Mouse (Mus musculus) neural tube, embryonic 11.5 days (tissue): ENCODE results near the gene Mprip. TPM values are rescaled to one million over a fixed set of nuclear protein-coding genes. Genes with fewer than 3 reads are reported as not detected.
A peak's percentile ranks its signal among the peaks of the same experiment; 100 is the strongest.
"Not testable (repeated sequence)": the region's sequence is repeated elsewhere in the genome, so short reads cannot be mapped to it uniquely, and the experiment has no call there.

Experiments
- ATAC-seq: fragments of 200-750 bp; cut with Nextera tagmentation; 2 replicates; pipeline ENCODE4 v1.8.0; 2017; ENCODE audit warnings: moderate number of reproducible peaks, mild to moderate bottlenecking, moderate TSS enrichment, moderate library complexity; ENCODE audit not compliant: insufficient read depth, low FRiP score, low TSS enrichment
- DNase-seq: peaks from one replicate; pipeline ENCODE4 v3.0.0-alpha.2; 2015; ENCODE audit warnings: low spot score
- H3K27ac ChIP-seq: fragments of 300-500 bp; sonication (generic); 2 replicates; pipeline ENCODE4 v1.5.1; 2014; ENCODE audit warnings: low read depth, mild to moderate bottlenecking, low read length
- H3K27me3 ChIP-seq: fragments of 300-500 bp; sonication (generic); 2 replicates; pipeline ENCODE4 v1.6.1; 2014; ENCODE audit warnings: mild to moderate bottlenecking, low read length, mixed read lengths; ENCODE audit not compliant: control insufficient read depth, insufficient read depth
- H3K36me3 ChIP-seq: fragments of 300-500 bp; sonication (generic); 2 replicates; pipeline ENCODE4 v1.6.1; 2014; ENCODE audit warnings: mild to moderate bottlenecking, low read length, moderate library complexity, mixed read lengths; ENCODE audit not compliant: control insufficient read depth, insufficient read depth
- H3K4me1 ChIP-seq: fragments of 300-500 bp; sonication (generic); 2 replicates; pipeline ENCODE4 v1.6.1; 2014; ENCODE audit warnings: low read length, mixed read lengths; ENCODE audit not compliant: control insufficient read depth, insufficient read depth
- H3K4me2 ChIP-seq: fragments of 300-500 bp; sonication (generic); 2 replicates; pipeline ENCODE4 v1.6.1; 2014; ENCODE audit warnings: low read depth, mild to moderate bottlenecking, moderate library complexity
- H3K4me3 ChIP-seq: fragments of 300-500 bp; sonication (generic); 2 replicates; pipeline ENCODE4 v1.5.1; 2014; ENCODE audit warnings: low read depth, low read length
- H3K9ac ChIP-seq: fragments of 300-500 bp; sonication (generic); 2 replicates; pipeline ENCODE4 v1.6.1; 2014; ENCODE audit warnings: mild to moderate bottlenecking, low read length
- H3K9me3 ChIP-seq: fragments of 300-500 bp; sonication (generic); 2 replicates; pipeline ENCODE4 v1.6.1; 2016; ENCODE audit warnings: low read length; ENCODE audit not compliant: control insufficient read depth
- WGBS: fragments of 180-500 bp; shearing (Covaris S2); extraction: QIAGEN DNeasy Blood & Tissue Kit; methylation state at CpG from one replicate; pipeline ENCODE4 v1.1.7; 2014; 5-methylcytosine and 5-hydroxymethylcytosine counted together
- polyA plus RNA-seq: library from polyadenylated mRNA; unstranded; fragments of >200 nt; fragmentation: Nextera tagmentation; extraction: Ambion mirVana; gene quantifications from 2 replicates; pipeline ENCODE4 v1.2.1, GENCODE M21; 2014

The Mprip gene
- polyA plus RNA-seq, 1 experiment from 2014 or later: 91.3 TPM

GRCm38 (mm10) chr11:59662877-59663775, 2.0 kb downstream of the Mprip start:
- Histone ChIP-seq H3K27me3 (no peaks in the 10 kb centered on the region), H3K27ac (peak overlapping the region; percentile 92), H3K4me3 (peak overlapping the region; percentile 77), H3K4me1 (peaks cover 11% of the 10 kb centered on the region), H3K4me2 (peak overlapping the region; percentile 88), H3K36me3 (no peaks in the 10 kb centered on the region), H3K9me3 (no peaks in the 10 kb centered on the region), H3K9ac (peak overlapping the region; percentile 92)
- 4% methylated on average over 30 of the region's 30 CpGs for WGBS
- ATAC-seq: peak; percentile 20; the same call in 1 of the 2 replicates
- DNase-seq: peak; percentile 48

GRCm38 (mm10) chr11:59663776-59664320, 2.7 kb downstream of the Mprip start:
- ATAC-seq (no peak), DNase-seq (no peak)
- 6% methylated on average over 3 of the region's 3 CpGs for WGBS
- Histone ChIP-seq H3K9me3 (no peaks in the 10 kb centered on the region), H3K36me3 (no peaks in the 10 kb centered on the region), H3K4me3 (peak overlapping the region; percentile 77), H3K4me1 (peaks cover 11% of the 10 kb centered on the region), H3K4me2 (peak overlapping the region; percentile 88), H3K27me3 (no peaks in the 10 kb centered on the region), H3K27ac (no peak overlapping the region), H3K9ac (peak overlapping the region; percentile 92)

GRCm38 (mm10) chr11:59664818-59665217, 3.7 kb downstream of the Mprip start:
- Histone ChIP-seq H3K36me3 (no peaks in the 10 kb centered on the region), H3K4me1 (peaks cover 11% of the 10 kb centered on the region), H3K9me3 (no peaks in the 10 kb centered on the region), H3K27ac (no peak overlapping the region), H3K4me3 (no peak overlapping the region), H3K4me2 (no peak overlapping the region), H3K9ac (no peak overlapping the region), H3K27me3 (no peaks in the 10 kb centered on the region)
- WGBS: 37% methylated on average over 3 of the region's 3 CpGs
- DNase-seq: no peak
- ATAC-seq: no peak

GRCm38 (mm10) chr11:59671049-59671693, 10.1 kb downstream of the Mprip start:
- no peaks in the 10 kb centered on the region for H3K4me1 ChIP-seq
- H3K4me3 ChIP-seq: no peak overlapping the region
- no peaks in the 10 kb centered on the region; the same call in 1 of the 2 replicates for H3K36me3 ChIP-seq
- H3K9me3 ChIP-seq: no peaks in the 10 kb centered on the region
- no peaks in the 10 kb centered on the region for H3K27me3 ChIP-seq
- no peak overlapping the region for H3K4me2 ChIP-seq
- no peak overlapping the region for H3K9ac ChIP-seq
- DNase-seq: no peak
- no peak overlapping the region for H3K27ac ChIP-seq
- 81% methylated on average over 4 of the region's 4 CpGs for WGBS
- ATAC-seq: no peak

GRCm38 (mm10) chr11:59674013-59674412, 12.9 kb downstream of the Mprip start:
- no peak for ATAC-seq
- WGBS: 82% methylated on average over 3 of the region's 3 CpGs
- DNase-seq: no peak

DNA sequence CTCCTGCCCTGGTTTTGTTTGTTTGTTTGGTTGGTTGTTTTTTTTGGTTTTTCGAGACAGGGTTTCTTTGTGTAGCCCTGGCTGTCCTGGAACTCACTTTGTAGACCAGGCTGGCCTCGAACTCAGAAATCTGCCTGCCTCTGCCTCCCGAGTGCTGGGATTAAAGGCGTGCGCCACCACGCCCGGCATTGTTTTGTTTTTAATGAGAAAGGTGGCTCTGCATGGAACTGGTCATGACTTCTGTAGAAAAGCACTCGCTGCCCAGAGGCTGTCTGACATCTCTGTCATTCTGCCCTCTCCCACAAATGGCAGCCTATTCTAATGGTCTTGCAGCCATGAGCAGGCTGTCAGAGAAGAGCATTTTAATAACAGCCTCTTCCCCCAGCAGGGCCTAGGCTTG, 13.6 kb downstream of the Mprip start:
- not testable (repeated sequence) for H3K27me3 ChIP-seq, H3K9me3 ChIP-seq, H3K4me3 ChIP-seq, H3K9ac ChIP-seq, H3K4me2 ChIP-seq, H3K27ac ChIP-seq, H3K36me3 ChIP-seq, DNase-seq, H3K4me1 ChIP-seq, ATAC-seq
- 97% methylated on average over 7 of the region's 8 CpGs for WGBS

More at GRCm38 (mm10) chr11:59674013-59674412, 12.9 kb downstream of the Mprip start:
- Histone ChIP-seq H3K27ac (no peak overlapping the region), H3K27me3 (no peaks in the 10 kb centered on the region), H3K9me3 (no peaks in the 10 kb centered on the region), H3K36me3 (no peaks in the 10 kb centered on the region; the same call in 1 of the 2 replicates), H3K4me3 (no peak overlapping the region), H3K9ac (no peak overlapping the region), H3K4me2 (no peak overlapping the region), H3K4me1 (no peaks in the 10 kb centered on the region)

GRCm38 (mm10) chr11:59677767-59678166, 16.7 kb downstream of the Mprip start:
- Histone ChIP-seq H3K27me3 (no peaks in the 10 kb centered on the region), H3K4me2 (no peak overlapping the region), H3K4me1 (no peaks in the 10 kb centered on the region), H3K4me3 (no peak overlapping the region), H3K36me3 (no peaks in the 10 kb centered on the region; the same call in 1 of the 2 replicates), H3K27ac (no peak overlapping the region), H3K9ac (no peak overlapping the region), H3K9me3 (no peaks in the 10 kb centered on the region)
- ATAC-seq: no peak
- 89% methylated on average over 2 of the region's 2 CpGs for WGBS
- DNase-seq: no peak

- Histone ChIP-seq H3K4me3 (no peak overlapping the region), H3K4me1 (no peaks in the 10 kb centered on the region), H3K9me3 (no peaks in the 10 kb centered on the region), H3K27me3 (no peaks in the 10 kb centered on the region), H3K36me3 (no peaks in the 10 kb centered on the region; the same call in 1 of the 2 replicates), H3K27ac (no peak overlapping the region), H3K4me2 (no peak overlapping the region), H3K9ac (no peak overlapping the region)
- ATAC-seq (no peak), DNase-seq (no peak)
- 88% methylated on average over 2 of the region's 2 CpGs for WGBS
Observed at GRCm38 (mm10) chr11:59678693-59679092, 17.6 kb downstream of the Mprip start.
